Mouse (Mus musculus) heart, embryonic 12.5 days (tissue): Measurements from ENCODE around the gene Fam166a. TPM values are rescaled to one million over a fixed set of nuclear protein-coding genes. Genes with fewer than 3 reads are reported as not detected.

Experiments used
- ATAC-seq: fragments of 200-750 bp; cut with Nextera tagmentation; 2 replicates; pipeline ENCODE4 v1.8.0; 2017; ENCODE audit warnings: moderate TSS enrichment, moderate library complexity; ENCODE audit not compliant: insufficient number of reproducible peaks, low FRiP score
- H3K27ac ChIP-seq: fragments of 300-500 bp; sonication (generic); 2 replicates; pipeline ENCODE4 v1.5.1; 2016; ENCODE audit warnings: mild to moderate bottlenecking, moderate library complexity; ENCODE audit not compliant: poor library complexity, severe bottlenecking
- H3K27me3 ChIP-seq: fragments of 300-500 bp; sonication (generic); replicated peaks from 2 replicates; pipeline ENCODE4 v1.6.1; 2016; ENCODE audit warnings: mild to moderate bottlenecking, moderate library complexity
- H3K36me3 ChIP-seq: fragments of 300-500 bp; sonication (generic); 2 replicates; pipeline ENCODE4 v1.6.1; 2016; ENCODE audit warnings: mild to moderate bottlenecking, moderate library complexity
- H3K4me1 ChIP-seq: fragments of 300-500 bp; sonication (generic); replicated peaks from 2 replicates; pipeline ENCODE4 v1.6.1; 2016; ENCODE audit warnings: mild to moderate bottlenecking
- H3K4me2 ChIP-seq: fragments of 300-500 bp; sonication (generic); 2 replicates; pipeline ENCODE4 v1.6.1; 2016; ENCODE audit warnings: mild to moderate bottlenecking, moderate library complexity
- H3K4me3 ChIP-seq: fragments of 300-500 bp; sonication (generic); 2 replicates; pipeline ENCODE4 v1.5.1; 2016; ENCODE audit warnings: mild to moderate bottlenecking
- H3K9ac ChIP-seq: fragments of 300-500 bp; sonication (generic); 2 replicates; pipeline ENCODE4 v1.6.1; 2016; ENCODE audit warnings: mild to moderate bottlenecking, moderate library complexity
- H3K9me3 ChIP-seq: fragments of 300-500 bp; sonication (generic); replicated peaks from 2 replicates; pipeline ENCODE4 v1.6.1; 2016; ENCODE audit warnings: mild to moderate bottlenecking, moderate library complexity
- WGBS: fragments of 180-500 bp; shearing (Covaris S2); methylation state at CpG from one replicate; pipeline ENCODE4 v1.1.7; 2016; 5-methylcytosine and 5-hydroxymethylcytosine counted together
- polyA plus RNA-seq: library from polyadenylated mRNA; unstranded; fragments of >200 nt; fragmentation: Nextera tagmentation; extraction: Ambion mirVana; gene quantifications from 2 replicates; pipeline ENCODE4 v1.2.1, GENCODE M21; 2016

The Fam166a gene
- not detected in 2 replicates for polyA plus RNA-seq

GRCm38 (mm10) chr2:25218445-25218844 is at the start of gene Fam166a:
Fam166a (plus strand) TSS chr2:25218745.
- peaks cover 15% of the 10 kb centered on the region for H3K27me3 ChIP-seq
- H3K27ac ChIP-seq: no peak within 1 kb of the TSS
- no peak within 1 kb of the TSS for H3K4me3 ChIP-seq
- H3K4me2 ChIP-seq: no peak within 1 kb of the TSS
- H3K9me3 ChIP-seq: no peaks in the 10 kb centered on the region
- H3K36me3 ChIP-seq: peaks cover 8% of the 10 kb centered on the region
- no peak within 1 kb of the TSS for H3K9ac ChIP-seq
- ATAC-seq: no peak
- peaks cover 3% of the 10 kb centered on the region for H3K4me1 ChIP-seq

GRCm38 (mm10) chr2:25169778-25170177 is 48.8 kb upstream of the Fam166a start:
- Histone ChIP-seq H3K9me3 (no peaks in the 10 kb centered on the region), H3K27me3 (peaks cover 13% of the 10 kb centered on the region), H3K4me1 (peaks cover 31% of the 10 kb centered on the region), H3K4me2 (no peak overlapping the region), H3K9ac (no peak overlapping the region), H3K4me3 (no peak overlapping the region), H3K27ac (no peak overlapping the region), H3K36me3 (no peaks in the 10 kb centered on the region)
- 47% methylated on average over 5 of the region's 5 CpGs for WGBS
- ATAC-seq: no peak

- peaks cover 13% of the 10 kb centered on the region for H3K27me3 ChIP-seq
- H3K36me3 ChIP-seq: no peaks in the 10 kb centered on the region
- no peak overlapping the region for H3K4me3 ChIP-seq
- H3K4me1 ChIP-seq: peaks cover 31% of the 10 kb centered on the region
- WGBS: 53% methylated on average over 10 of the region's 10 CpGs
- no peak overlapping the region for H3K27ac ChIP-seq
- no peaks in the 10 kb centered on the region for H3K9me3 ChIP-seq
- no peak overlapping the region for H3K4me2 ChIP-seq
- no peak overlapping the region for H3K9ac ChIP-seq
- no peak for ATAC-seq
These were observed 48.0 kb upstream of the Fam166a start for GRCm38 (mm10) chr2:25170326-25171100.

DNA sequence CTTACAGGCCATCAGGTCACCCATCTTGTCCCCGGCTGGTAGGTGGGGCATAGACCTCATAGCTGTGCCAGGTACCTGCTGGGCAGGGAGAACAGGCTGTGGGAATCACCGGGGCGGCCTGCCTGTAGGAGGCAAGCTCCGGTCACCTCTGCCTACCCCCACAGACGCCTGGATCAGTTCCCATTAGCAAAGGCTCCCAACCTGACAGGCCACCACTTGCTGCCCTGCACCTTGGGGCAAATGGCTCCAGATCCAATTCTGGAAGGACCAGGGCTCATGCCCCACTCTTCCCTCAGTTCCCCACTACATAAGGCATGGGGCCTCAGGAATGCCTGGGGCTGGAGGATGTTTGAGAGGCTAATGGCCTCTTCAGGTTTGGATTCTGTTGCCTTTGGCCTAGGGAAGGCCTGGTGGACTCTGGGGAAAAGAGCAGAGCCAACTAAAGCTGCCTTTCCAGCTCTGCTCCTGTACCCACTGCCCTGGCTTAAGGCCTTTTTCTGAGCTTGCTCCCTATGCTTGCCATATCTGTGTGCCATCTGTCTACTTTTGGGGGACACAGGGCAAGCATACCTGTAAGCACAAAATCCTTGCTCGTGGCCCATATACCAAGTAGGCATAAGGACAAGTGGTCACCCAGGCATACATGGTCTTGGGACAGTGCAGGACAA is 47.3 kb upstream of the Fam166a start:
- Histone ChIP-seq H3K27me3 (peaks cover 15% of the 10 kb centered on the region), H3K9ac (no peak overlapping the region), H3K36me3 (no peaks in the 10 kb centered on the region), H3K4me2 (no peak overlapping the region), H3K4me1 (peaks cover 33% of the 10 kb centered on the region), H3K27ac (no peak overlapping the region), H3K4me3 (no peak overlapping the region), H3K9me3 (no peaks in the 10 kb centered on the region)
- ATAC-seq: no peak
- WGBS: 81% methylated on average over 6 of the region's 6 CpGs

- Histone ChIP-seq H3K9ac (no peak overlapping the region), H3K36me3 (no peaks in the 10 kb centered on the region), H3K27me3 (peaks cover 20% of the 10 kb centered on the region), H3K4me3 (no peak overlapping the region), H3K4me2 (no peak overlapping the region), H3K4me1 (peaks cover 38% of the 10 kb centered on the region), H3K9me3 (no peaks in the 10 kb centered on the region), H3K27ac (no peak overlapping the region)
- no peak for ATAC-seq
- 69% methylated on average over 1 of the region's 1 CpGs for WGBS
These were observed 46.8 kb upstream of the Fam166a start for GRCm38 (mm10) chr2:25171769-25172153.

GRCm38 (mm10) chr2:25172629-25173028 is 45.9 kb upstream of the Fam166a start:
- 59% methylated on average over 8 of the region's 8 CpGs for WGBS
- Histone ChIP-seq H3K9ac (0 out of 2 replicates have a peak overlapping the region, but pooled peaks have one; percentile 20), H3K27ac (no peak overlapping the region), H3K4me1 (peaks cover 41% of the 10 kb centered on the region), H3K36me3 (no peaks in the 10 kb centered on the region), H3K4me3 (no peak overlapping the region), H3K27me3 (peaks cover 29% of the 10 kb centered on the region), H3K9me3 (no peaks in the 10 kb centered on the region), H3K4me2 (no peak overlapping the region)
- ATAC-seq: no peak

DNA sequence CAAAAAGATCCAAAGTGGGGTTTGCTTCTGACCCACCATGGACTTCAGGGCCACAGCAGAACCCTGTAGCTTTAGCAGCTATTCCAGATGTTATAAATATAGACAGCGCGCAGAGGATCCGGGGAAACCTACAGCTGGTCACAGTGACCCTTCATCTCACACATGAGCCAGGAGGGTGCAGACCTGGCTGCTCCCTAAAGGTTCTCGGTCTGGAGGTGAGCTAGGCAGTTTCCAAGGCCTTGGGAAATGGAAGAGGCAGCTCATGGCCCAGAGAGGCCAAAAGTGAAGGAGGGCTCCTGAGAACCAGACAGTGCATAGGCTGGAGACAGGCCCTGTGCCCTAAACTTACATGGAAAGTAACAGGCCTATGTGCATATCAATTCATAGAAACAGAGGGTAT is 44.7 kb upstream of the Fam166a start:
- H3K4me1 ChIP-seq: peaks cover 44% of the 10 kb centered on the region
- no peak overlapping the region for H3K27ac ChIP-seq
- H3K4me3 ChIP-seq: no peak overlapping the region
- H3K4me2 ChIP-seq: no peak overlapping the region
- H3K9ac ChIP-seq: no peak overlapping the region
- no peaks in the 10 kb centered on the region for H3K9me3 ChIP-seq
- H3K27me3 ChIP-seq: peaks cover 41% of the 10 kb centered on the region
- 94% methylated on average over 4 of the region's 4 CpGs for WGBS
- no peaks in the 10 kb centered on the region for H3K36me3 ChIP-seq
- no peak for ATAC-seq

DNA sequence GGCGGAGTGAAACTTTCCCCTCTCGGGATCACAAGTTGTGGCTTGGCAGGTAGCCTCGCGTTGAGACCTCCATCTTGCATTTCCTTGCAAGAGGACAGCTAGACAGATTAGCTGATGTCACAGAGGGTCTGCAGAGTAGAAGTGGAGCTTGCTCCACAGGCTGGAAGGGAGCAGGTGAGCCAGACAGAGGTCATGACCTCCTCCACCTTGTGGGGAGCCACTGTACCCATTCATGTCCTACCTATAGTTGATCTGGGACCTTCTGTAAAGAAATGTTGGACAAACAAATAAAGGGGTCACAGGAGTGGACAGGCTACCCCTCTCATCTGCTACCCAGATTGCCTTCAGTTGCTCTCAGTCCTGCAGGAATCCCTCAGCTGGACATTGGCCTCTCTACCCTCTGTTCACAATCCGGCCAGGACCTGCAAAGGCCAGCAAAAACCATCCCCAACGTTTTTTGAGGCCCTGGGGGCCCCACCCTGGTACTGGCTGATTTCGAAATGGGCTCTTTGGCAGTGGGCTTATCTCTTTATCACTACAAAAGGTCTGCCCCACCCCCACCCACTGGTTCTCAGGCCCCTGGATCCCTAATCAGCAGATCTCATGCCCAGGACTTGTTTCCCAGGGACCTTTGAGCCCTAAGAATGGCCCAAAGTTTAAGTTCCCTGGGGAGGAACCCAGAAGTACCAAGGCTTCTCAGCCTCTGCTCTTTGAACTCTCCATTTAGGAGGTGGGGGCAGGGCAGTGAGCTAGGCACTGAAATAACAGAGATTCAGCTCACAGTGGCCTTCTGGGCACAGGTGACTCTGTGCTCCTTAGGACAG is 43.5 kb upstream of the Fam166a start:
- Histone ChIP-seq H3K27me3 (peaks cover 51% of the 10 kb centered on the region), H3K9ac (no peak overlapping the region), H3K4me3 (no peak overlapping the region), H3K4me2 (no peak overlapping the region), H3K9me3 (no peaks in the 10 kb centered on the region), H3K36me3 (no peaks in the 10 kb centered on the region), H3K27ac (no peak overlapping the region), H3K4me1 (peaks cover 39% of the 10 kb centered on the region)
- 47% methylated on average over 7 of the region's 7 CpGs for WGBS
- no peak for ATAC-seq

GRCm38 (mm10) chr2:25175690-25176078 is 42.9 kb upstream of the Fam166a start:
- H3K27ac ChIP-seq: no peak overlapping the region
- ATAC-seq: no peak
- H3K9ac ChIP-seq: no peak overlapping the region
- no peak overlapping the region for H3K4me3 ChIP-seq
- H3K4me2 ChIP-seq: no peak overlapping the region
- H3K9me3 ChIP-seq: no peaks in the 10 kb centered on the region
- no peaks in the 10 kb centered on the region for H3K36me3 ChIP-seq
- WGBS: 71% methylated on average over 4 of the region's 4 CpGs
- H3K4me1 ChIP-seq: peaks cover 37% of the 10 kb centered on the region
- peaks cover 51% of the 10 kb centered on the region for H3K27me3 ChIP-seq

GRCm38 (mm10) chr2:25176573-25176972 is 42.0 kb upstream of the Fam166a start:
- Histone ChIP-seq H3K4me3 (no peak overlapping the region), H3K9ac (no peak overlapping the region), H3K27me3 (peaks cover 51% of the 10 kb centered on the region), H3K4me2 (no peak overlapping the region), H3K36me3 (no peaks in the 10 kb centered on the region), H3K4me1 (peaks cover 36% of the 10 kb centered on the region), H3K9me3 (no peaks in the 10 kb centered on the region), H3K27ac (peak overlapping the region; percentile 42; the same call in 1 of the 2 replicates)
- WGBS: 33% methylated on average over 6 of the region's 6 CpGs
- ATAC-seq: no peak

GRCm38 (mm10) chr2:25177076-25177475 is 41.5 kb upstream of the Fam166a start:
- H3K4me1 ChIP-seq: peaks cover 38% of the 10 kb centered on the region
- 45% methylated on average over 4 of the region's 4 CpGs for WGBS
- H3K36me3 ChIP-seq: no peaks in the 10 kb centered on the region
- no peaks in the 10 kb centered on the region for H3K9me3 ChIP-seq
- no peak overlapping the region; the same call in 1 of the 2 replicates for H3K4me2 ChIP-seq
- peaks cover 51% of the 10 kb centered on the region for H3K27me3 ChIP-seq
- H3K9ac ChIP-seq: no peak overlapping the region
- H3K4me3 ChIP-seq: no peak overlapping the region
- ATAC-seq: no peak
- peak overlapping the region; percentile 42 for H3K27ac ChIP-seq
